Mouse (Mus musculus) neural tube, postnatal 0 days (tissue): ENCODE measurements around the gene Pnisr. TPM values are rescaled to one million over a fixed set of nuclear protein-coding genes. Genes with fewer than 3 reads are reported as not detected.

Experiments used
- polyA plus RNA-seq: library from polyadenylated mRNA; unstranded; fragments of >200 nt; fragmentation: Nextera tagmentation; extraction: Ambion mirVana; gene quantifications from 2 replicates; pipeline ENCODE4 v1.2.1, GENCODE M21; 2015

Gene Pnisr
- 117 and 145 TPM in 2 replicates for polyA plus RNA-seq

DNA sequence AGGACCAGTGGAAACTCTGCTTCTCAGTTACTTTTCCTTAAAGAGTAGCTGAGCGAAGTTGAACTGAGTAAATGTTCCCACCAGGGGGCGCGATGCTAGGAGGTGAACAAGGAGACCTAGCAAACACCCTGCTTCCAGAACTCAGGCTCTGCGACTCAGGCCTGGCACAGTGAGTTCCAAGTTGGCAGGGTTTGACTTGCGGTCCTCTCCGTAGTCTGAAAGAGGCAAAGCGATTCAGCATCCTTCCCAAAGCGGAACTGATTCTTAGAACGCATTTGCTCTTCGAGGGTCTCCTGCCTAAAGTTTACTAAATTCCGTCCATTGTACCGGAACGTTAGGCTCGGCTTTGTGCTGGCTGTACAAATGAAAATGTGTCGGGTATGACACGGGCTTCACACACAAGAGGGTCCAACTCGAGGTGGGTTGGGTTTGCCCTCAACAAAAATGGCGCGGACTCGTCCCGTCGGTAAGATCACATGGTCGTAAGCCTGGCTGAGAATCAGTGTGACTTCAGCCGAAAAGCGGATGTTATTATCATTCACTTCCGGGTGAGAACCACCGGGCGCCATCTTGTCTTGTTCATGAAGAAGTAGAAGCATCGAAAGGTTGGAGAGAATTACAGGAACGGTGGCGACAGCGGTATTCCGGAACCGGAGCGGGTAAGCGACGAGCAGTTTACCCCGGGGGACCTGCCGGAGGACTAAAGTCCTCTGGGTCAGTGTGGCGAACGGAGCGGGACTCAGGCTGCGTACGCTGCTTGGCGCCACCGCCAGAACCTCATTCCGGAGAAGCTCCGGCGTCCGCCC, at the start of gene Pnisr:
TSS of gene Pnisr (plus strand) at position 103 of the 806 bp plus-strand sequence.

DNA sequence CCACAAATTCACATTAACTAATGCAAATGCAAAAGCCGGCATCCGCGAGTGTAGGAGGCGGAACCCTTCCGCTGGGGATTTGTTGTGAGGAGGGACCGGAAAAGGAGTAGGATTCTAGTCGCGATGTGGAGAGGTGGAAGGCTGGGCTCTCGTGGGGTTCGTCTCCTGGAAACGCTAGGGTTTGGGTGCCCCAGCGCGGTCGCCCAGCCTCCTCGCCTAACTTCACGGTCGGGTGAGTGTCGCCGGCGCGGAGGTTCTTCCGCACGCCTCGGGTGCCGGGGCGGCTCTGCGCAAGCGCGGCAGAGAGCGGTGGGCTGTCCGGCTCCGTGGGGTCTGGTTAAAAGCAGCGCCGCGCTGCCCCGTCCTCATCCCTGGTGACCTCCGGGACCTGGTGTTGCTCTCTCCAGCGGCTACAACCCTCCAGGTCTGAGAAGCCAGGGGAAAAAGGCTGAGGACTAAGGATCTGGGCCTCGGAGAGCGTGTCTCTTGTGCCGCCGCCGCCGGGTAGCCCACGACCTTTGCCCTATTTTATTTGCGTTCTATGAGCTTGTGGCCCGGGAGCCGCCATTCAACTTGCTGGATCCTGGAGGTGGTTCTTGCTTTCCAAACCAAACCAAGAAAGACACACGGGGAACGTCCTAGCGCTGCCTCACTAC, 32.3 kb downstream of the Pnisr start, which contains the start of gene Coq3:
TSS of gene Coq3 (plus strand) at position 109 of the 656 bp plus-strand sequence.

Other genes with a start within 250 kb of the Pnisr start
- gene Prdm13, start 161.6 kb upstream of the Pnisr start, polyA plus RNA-seq, result 0.32 and 0.33 TPM in 2 replicates
- gene Ccnc, start 119.9 kb upstream of the Pnisr start, polyA plus RNA-seq, result 61.3 and 63.9 TPM in 2 replicates
- gene Usp45, start 80.4 kb upstream of the Pnisr start, polyA plus RNA-seq, result 4.5 and 4.8 TPM in 2 replicates
- gene Tstd3, start 80.4 kb upstream of the Pnisr start, polyA plus RNA-seq, result 25.8 and 26.2 TPM in 2 replicates
- 18.8 and 20.9 TPM in 2 replicates for gene Coq3, start 32.1 kb downstream of the Pnisr start, polyA plus RNA-seq
- gene Faxc, start 83.7 kb downstream of the Pnisr start, polyA plus RNA-seq, result 10.0 and 10.8 TPM in 2 replicates